Mouse (Mus musculus): Measurements from ENCODE around the gene Erg. TPM values are rescaled to one million over a fixed set of nuclear protein-coding genes. Genes with fewer than 3 reads are reported as not detected.

Gene Erg
- polyA plus RNA-seq, 1 experiment from 2014 or later = 2.1 TPM

GRCm38 (mm10) chr16:95519520-95519919 lies 66.9 kb downstream of the Erg start:
- no peaks in the 10 kb centered on the region for H3K27me3 ChIP-seq (ENCODE audit: control insufficient read depth, insufficient read depth, low read depth, low read length)
- no peak overlapping the region for H3K27ac ChIP-seq (ENCODE audit: low read length)
- no peaks in the 10 kb centered on the region for H3K36me3 ChIP-seq (ENCODE audit: control insufficient read depth, insufficient read depth)
- WGBS (ENCODE audit: insufficient replicate concordance) = 61% methylated on average over 8 of the region's 8 CpGs
- no peak overlapping the region for H3K4me3 ChIP-seq (ENCODE audit: low read depth, low read length)
- H3K9me3 ChIP-seq (replicated peaks; ENCODE audit: control insufficient read depth, low read length) = no peaks in the 10 kb centered on the region
- H3K4me2 ChIP-seq (ENCODE audit: low read depth, low read length) = no peak overlapping the region
- no peaks in the 10 kb centered on the region for H3K4me1 ChIP-seq (ENCODE audit: control insufficient read depth, low read depth, low read length)
- H3K9ac ChIP-seq (ENCODE audit: low read depth, low read length) = no peak overlapping the region
- no peak for ATAC-seq (ENCODE audit: low read depth)

GRCm38 (mm10) chr16:95506051-95506450 lies 80.3 kb downstream of the Erg start:
- no peak overlapping the region for H3K27ac ChIP-seq (ENCODE audit: low read length)
- H3K4me1 ChIP-seq (ENCODE audit: control insufficient read depth, low read depth, low read length) = no peaks in the 10 kb centered on the region
- no peak overlapping the region for H3K9ac ChIP-seq (ENCODE audit: low read depth, low read length)
- no peaks in the 10 kb centered on the region for H3K9me3 ChIP-seq (replicated peaks; ENCODE audit: control insufficient read depth, low read length)
- H3K4me2 ChIP-seq (ENCODE audit: low read depth, low read length) = no peak overlapping the region
- H3K27me3 ChIP-seq (ENCODE audit: control insufficient read depth, insufficient read depth, low read depth, low read length) = no peaks in the 10 kb centered on the region
- no peaks in the 10 kb centered on the region for H3K36me3 ChIP-seq (ENCODE audit: control insufficient read depth, insufficient read depth)
- ATAC-seq (ENCODE audit: low read depth) = no peak
- H3K4me3 ChIP-seq (ENCODE audit: low read depth, low read length) = no peak overlapping the region
- 53% methylated on average over 2 of the region's 2 CpGs for WGBS (ENCODE audit: insufficient replicate concordance)

DNA sequence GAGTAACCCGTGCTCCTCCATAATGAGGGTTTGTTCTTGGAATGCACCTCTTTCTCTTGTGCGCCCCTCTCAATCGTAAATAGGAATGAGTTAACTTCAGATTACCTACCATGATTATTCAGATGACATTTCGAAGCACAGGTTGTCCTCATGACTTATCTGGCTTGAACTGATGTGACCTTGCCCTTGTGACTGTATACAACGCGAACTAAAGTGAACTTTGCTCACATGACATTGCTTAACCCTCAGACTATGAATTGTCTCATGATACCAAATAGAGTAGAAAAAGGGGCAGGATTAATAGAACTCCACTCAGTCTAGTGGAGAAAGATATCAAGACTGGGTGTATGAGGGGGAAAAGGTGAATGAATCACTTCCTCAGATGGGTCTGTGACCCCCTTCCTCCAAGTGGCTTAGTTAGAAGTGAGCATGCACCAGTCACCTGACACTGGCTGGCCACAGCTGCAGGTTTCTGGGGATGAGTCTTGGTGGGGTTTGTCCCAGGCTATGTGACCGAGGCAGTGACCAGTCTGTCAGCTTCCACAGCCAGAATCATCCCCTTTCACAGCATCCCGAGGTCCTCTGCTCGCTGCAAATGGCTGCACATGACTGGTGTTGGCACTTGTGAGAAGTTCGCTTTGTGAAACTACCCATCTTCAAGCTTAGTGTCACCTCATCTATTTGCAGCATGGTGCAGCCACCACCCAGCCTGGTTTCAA lies 89.7 kb downstream of the Erg start:
- Histone ChIP-seq H3K9me3 (replicated peaks; ENCODE audit: control insufficient read depth, low read length) (no peaks in the 10 kb centered on the region), H3K4me3 (ENCODE audit: low read depth, low read length) (no peak overlapping the region), H3K9ac (ENCODE audit: low read depth, low read length) (no peak overlapping the region), H3K27me3 (ENCODE audit: control insufficient read depth, insufficient read depth, low read depth, low read length) (no peaks in the 10 kb centered on the region), H3K4me2 (ENCODE audit: low read depth, low read length) (no peak overlapping the region), H3K27ac (ENCODE audit: low read length) (no peak overlapping the region), H3K4me1 (ENCODE audit: control insufficient read depth, low read depth, low read length) (no peaks in the 10 kb centered on the region), H3K36me3 (ENCODE audit: control insufficient read depth, insufficient read depth) (no peaks in the 10 kb centered on the region)
- ATAC-seq (ENCODE audit: low read depth) = no peak
- WGBS (ENCODE audit: insufficient replicate concordance) = 57% methylated on average over 10 of the region's 10 CpGs

- H3K4me1 ChIP-seq (ENCODE audit: control insufficient read depth, low read depth, low read length) = no peaks in the 10 kb centered on the region
- H3K27me3 ChIP-seq (ENCODE audit: control insufficient read depth, insufficient read depth, low read depth, low read length) = no peaks in the 10 kb centered on the region
- 46% methylated on average over 3 of the region's 3 CpGs for WGBS (ENCODE audit: insufficient replicate concordance)
- H3K4me2 ChIP-seq (ENCODE audit: low read depth, low read length) = no peak overlapping the region
- H3K4me3 ChIP-seq (ENCODE audit: low read depth, low read length) = no peak overlapping the region
- no peak overlapping the region for H3K9ac ChIP-seq (ENCODE audit: low read depth, low read length)
- H3K36me3 ChIP-seq (ENCODE audit: control insufficient read depth, insufficient read depth) = no peaks in the 10 kb centered on the region
- H3K27ac ChIP-seq (ENCODE audit: low read length) = no peak overlapping the region
- no peak for ATAC-seq (ENCODE audit: low read depth)
- H3K9me3 ChIP-seq (replicated peaks; ENCODE audit: control insufficient read depth, low read length) = no peaks in the 10 kb centered on the region
Measured at GRCm38 (mm10) chr16:95494108-95494507, 92.3 kb downstream of the Erg start.

GRCm38 (mm10) chr16:95493336-95493735 lies 93.1 kb downstream of the Erg start:
- Histone ChIP-seq H3K9ac (ENCODE audit: low read depth, low read length) (no peak overlapping the region), H3K27ac (ENCODE audit: low read length) (no peak overlapping the region), H3K4me1 (ENCODE audit: control insufficient read depth, low read depth, low read length) (no peaks in the 10 kb centered on the region), H3K9me3 (replicated peaks; ENCODE audit: control insufficient read depth, low read length) (no peaks in the 10 kb centered on the region), H3K27me3 (ENCODE audit: control insufficient read depth, insufficient read depth, low read depth, low read length) (no peaks in the 10 kb centered on the region), H3K4me3 (ENCODE audit: low read depth, low read length) (no peak overlapping the region), H3K36me3 (ENCODE audit: control insufficient read depth, insufficient read depth) (no peaks in the 10 kb centered on the region), H3K4me2 (ENCODE audit: low read depth, low read length) (no peak overlapping the region)
- WGBS (ENCODE audit: insufficient replicate concordance) = 67% methylated on average over 8 of the region's 8 CpGs
- no peak for ATAC-seq (ENCODE audit: low read depth)

- no peaks in the 10 kb centered on the region for H3K27me3 ChIP-seq (ENCODE audit: control insufficient read depth, insufficient read depth, low read depth, low read length)
- H3K36me3 ChIP-seq (ENCODE audit: control insufficient read depth, insufficient read depth) = no peaks in the 10 kb centered on the region
- no peak for ATAC-seq (ENCODE audit: low read depth)
- no peaks in the 10 kb centered on the region for H3K9me3 ChIP-seq (replicated peaks; ENCODE audit: control insufficient read depth, low read length)
- H3K4me2 ChIP-seq (ENCODE audit: low read depth, low read length) = no peak overlapping the region
- H3K27ac ChIP-seq (ENCODE audit: low read length) = no peak overlapping the region
- WGBS (ENCODE audit: insufficient replicate concordance) = 61% methylated on average over 7 of the region's 7 CpGs
- no peaks in the 10 kb centered on the region for H3K4me1 ChIP-seq (ENCODE audit: control insufficient read depth, low read depth, low read length)
- H3K9ac ChIP-seq (ENCODE audit: low read depth, low read length) = no peak overlapping the region
- no peak overlapping the region for H3K4me3 ChIP-seq (ENCODE audit: low read depth, low read length)
Measured at GRCm38 (mm10) chr16:95492146-95492545, 94.2 kb downstream of the Erg start.

DNA sequence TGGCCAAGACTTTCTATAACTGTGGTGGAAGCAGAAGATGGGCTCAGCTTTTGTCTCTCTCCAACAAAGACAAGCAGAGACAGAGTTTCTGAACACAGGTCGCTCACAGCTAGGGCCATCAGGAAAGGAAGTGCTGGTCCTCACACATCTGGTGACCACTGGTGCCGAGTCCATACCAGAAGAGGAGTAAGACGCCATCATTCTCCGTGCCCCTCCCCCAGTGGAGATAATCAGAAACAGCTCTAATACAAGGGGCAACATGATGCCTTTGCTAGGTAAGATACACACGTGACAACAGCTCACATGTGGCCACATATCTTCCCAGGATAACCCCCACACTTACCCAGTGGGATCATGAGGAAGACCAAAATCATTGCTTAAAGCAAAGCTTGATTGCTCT lies 96.0 kb downstream of the Erg start:
- no peaks in the 10 kb centered on the region for H3K4me1 ChIP-seq (ENCODE audit: control insufficient read depth, low read depth, low read length)
- no peaks in the 10 kb centered on the region for H3K9me3 ChIP-seq (replicated peaks; ENCODE audit: control insufficient read depth, low read length)
- H3K27me3 ChIP-seq (ENCODE audit: control insufficient read depth, insufficient read depth, low read depth, low read length) = no peaks in the 10 kb centered on the region
- no peak overlapping the region for H3K4me3 ChIP-seq (ENCODE audit: low read depth, low read length)
- 59% methylated on average over 5 of the region's 5 CpGs for WGBS (ENCODE audit: insufficient replicate concordance)
- no peak overlapping the region for H3K4me2 ChIP-seq (ENCODE audit: low read depth, low read length)
- H3K27ac ChIP-seq (ENCODE audit: low read length) = no peak overlapping the region
- ATAC-seq (ENCODE audit: low read depth) = no peak
- H3K9ac ChIP-seq (ENCODE audit: low read depth, low read length) = no peak overlapping the region
- no peaks in the 10 kb centered on the region for H3K36me3 ChIP-seq (ENCODE audit: control insufficient read depth, insufficient read depth)

DNA sequence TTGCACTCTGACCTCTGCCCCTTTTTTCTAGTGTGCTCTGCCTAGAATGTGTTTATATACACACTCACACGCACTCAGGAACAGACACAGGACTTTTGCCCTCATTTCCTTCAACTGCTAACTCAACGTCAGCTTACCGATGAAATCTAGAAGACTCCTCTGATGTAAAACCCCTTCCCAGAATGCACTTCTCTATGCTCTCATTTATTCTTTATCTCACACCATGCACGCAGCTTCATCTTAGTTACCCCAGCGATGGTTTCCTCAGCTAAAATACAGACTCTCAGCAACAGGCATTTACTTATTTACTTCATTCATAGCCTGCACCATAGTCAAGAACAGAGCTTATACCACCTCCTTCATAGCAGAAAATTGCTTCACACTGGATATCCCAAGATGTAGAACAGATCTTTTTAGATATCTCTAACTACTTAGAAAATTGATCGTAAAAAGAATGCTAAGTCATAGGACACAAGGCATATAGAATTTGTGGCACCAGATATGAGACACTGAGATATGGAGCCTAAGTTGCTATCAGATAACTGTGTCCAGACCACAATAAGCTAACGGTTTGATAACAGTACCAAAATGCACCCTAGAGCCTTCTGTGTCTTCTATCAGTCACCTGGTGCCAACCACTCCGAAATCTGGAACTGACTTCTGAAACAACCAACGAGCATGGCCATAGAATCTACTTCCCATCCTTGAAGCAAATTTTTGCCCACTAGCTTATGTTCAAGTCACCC lies 98.6 kb downstream of the Erg start:
- ATAC-seq (ENCODE audit: low read depth) = no peak
- Histone ChIP-seq H3K27me3 (ENCODE audit: control insufficient read depth, insufficient read depth, low read depth, low read length) (no peaks in the 10 kb centered on the region), H3K9ac (ENCODE audit: low read depth, low read length) (no peak overlapping the region), H3K4me3 (ENCODE audit: low read depth, low read length) (no peak overlapping the region), H3K9me3 (replicated peaks; ENCODE audit: control insufficient read depth, low read length) (no peaks in the 10 kb centered on the region), H3K27ac (ENCODE audit: low read length) (no peak overlapping the region), H3K4me1 (ENCODE audit: control insufficient read depth, low read depth, low read length) (no peaks in the 10 kb centered on the region), H3K4me2 (ENCODE audit: low read depth, low read length) (no peak overlapping the region), H3K36me3 (ENCODE audit: control insufficient read depth, insufficient read depth) (no peaks in the 10 kb centered on the region)
- WGBS (ENCODE audit: insufficient replicate concordance) = 29% methylated on average over 9 of the region's 9 CpGs

DNA sequence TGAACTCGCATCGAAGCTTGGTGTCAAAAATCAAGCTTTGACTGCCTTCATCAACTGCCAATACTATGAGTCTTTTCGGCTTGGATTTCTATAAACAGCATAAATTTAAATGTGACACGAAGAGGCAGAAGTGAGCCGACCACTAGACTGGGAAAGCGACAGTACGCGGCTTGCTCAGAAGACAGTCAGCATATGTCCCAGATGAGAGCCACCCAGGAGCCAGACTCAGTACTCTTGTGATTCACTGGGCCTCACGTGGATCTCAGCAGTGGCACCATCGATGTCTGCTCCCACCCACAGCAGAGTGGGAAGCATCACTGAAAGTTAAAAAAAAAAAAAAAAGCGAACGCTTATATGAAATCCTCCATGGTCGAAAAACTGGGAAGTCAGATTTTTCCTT lies 105.2 kb downstream of the Erg start:
- 77% methylated on average over 13 of the region's 13 CpGs for WGBS (ENCODE audit: insufficient replicate concordance)
- no peaks in the 10 kb centered on the region for H3K36me3 ChIP-seq (ENCODE audit: control insufficient read depth, insufficient read depth)
- H3K4me2 ChIP-seq (ENCODE audit: low read depth, low read length) = no peak overlapping the region
- no peaks in the 10 kb centered on the region for H3K9me3 ChIP-seq (replicated peaks; ENCODE audit: control insufficient read depth, low read length)
- no peak overlapping the region for H3K4me3 ChIP-seq (ENCODE audit: low read depth, low read length)
- no peaks in the 10 kb centered on the region for H3K27me3 ChIP-seq (ENCODE audit: control insufficient read depth, insufficient read depth, low read depth, low read length)
- ATAC-seq (ENCODE audit: low read depth) = no peak
- no peak overlapping the region for H3K27ac ChIP-seq (ENCODE audit: low read length)
- H3K9ac ChIP-seq (ENCODE audit: low read depth, low read length) = no peak overlapping the region
- H3K4me1 ChIP-seq (ENCODE audit: control insufficient read depth, low read depth, low read length) = no peaks in the 10 kb centered on the region

All from liver, embryonic 16.5 days (tissue).